Mouse (Mus musculus): ENCODE results near the gene Ccn5. TPM values are rescaled to one million over a fixed set of nuclear protein-coding genes. Genes with fewer than 3 reads are reported as not detected.

The Ccn5 gene
- polyA plus RNA-seq (2012; rRNA removed) = 1.7 and 2.1 TPM in 2 replicates

DNA sequence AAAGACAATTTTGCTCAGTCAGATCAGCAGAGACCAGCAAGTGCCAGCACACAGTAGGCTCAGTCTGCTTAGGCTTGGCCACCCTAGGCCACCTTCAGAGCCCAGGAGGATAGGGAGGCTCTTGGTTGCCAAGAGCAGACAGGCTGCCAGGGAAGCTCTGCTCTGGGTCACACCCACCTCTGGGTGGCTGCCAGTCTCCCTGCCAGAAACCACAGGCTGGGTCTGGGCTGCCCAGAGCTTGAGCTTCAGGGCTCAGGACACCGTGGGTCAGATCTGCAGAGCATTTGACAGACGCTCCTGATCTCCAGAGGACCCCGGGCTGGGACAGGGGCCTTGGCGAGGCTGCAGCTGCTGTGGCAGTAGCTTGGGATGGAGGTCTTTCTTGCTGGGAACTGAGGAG, at the start of gene Ccn5:
Gene Ccn5, plus strand, starts transcription at position 255 of the 400 bp plus-strand sequence.
- TF ChIP-seq POLR2A (IDR thresholded peaks at IDR 0.05; ENCODE audit: control insufficient read depth, extremely low read depth, insufficient read depth, low read length, poor library complexity) (no peak), CTCF (IDR thresholded peaks at IDR 0.05; ENCODE audit: borderline replicate concordance, control insufficient read depth, extremely low read depth, insufficient read depth, low read length, poor library complexity) (no peak)
- WGBS = 29% methylated on average over 4 of the region's 4 CpGs
- no peak for DNase-seq

DNA sequence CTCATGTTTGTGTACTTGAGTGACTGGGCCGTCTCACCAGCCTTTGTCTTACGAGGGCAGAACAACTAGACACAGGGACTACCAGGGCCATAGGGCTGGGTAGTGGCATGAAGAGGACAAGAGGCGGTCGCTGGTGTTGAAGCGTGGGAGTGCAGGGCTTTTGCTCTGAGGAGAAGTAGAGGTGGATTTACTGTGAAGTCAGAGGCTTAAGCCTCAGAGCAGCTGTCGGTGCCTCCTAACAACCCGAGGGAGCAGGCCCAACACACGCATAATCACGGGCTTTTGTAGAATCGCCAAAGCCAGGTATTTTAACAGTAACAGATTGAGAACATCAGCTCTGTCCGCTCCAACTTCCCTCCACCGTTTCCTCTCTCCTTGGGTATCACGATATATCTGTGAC, 44.0 kb upstream of the Ccn5 start:
- no peaks in the 10 kb centered on the region for H3K36me3 ChIP-seq (ENCODE audit: control insufficient read depth, insufficient read depth, low read length)
- no peak overlapping the region for H3K27ac ChIP-seq (ENCODE audit: control insufficient read depth, insufficient read depth, low read length)
- DNase-seq = no peak
- 81% methylated on average over 13 of the region's 13 CpGs for WGBS
- H3K4me3 ChIP-seq (ENCODE audit: control insufficient read depth, insufficient read depth, low read length) = no peak overlapping the region
- TF ChIP-seq CTCF (IDR thresholded peaks at IDR 0.05; ENCODE audit: borderline replicate concordance, control insufficient read depth, extremely low read depth, insufficient read depth, low read length, poor library complexity) (no peak), POLR2A (IDR thresholded peaks at IDR 0.05; ENCODE audit: control insufficient read depth, extremely low read depth, insufficient read depth, low read length, poor library complexity) (no peak)
- no peaks in the 10 kb centered on the region for H3K27me3 ChIP-seq (ENCODE audit: control insufficient read depth, insufficient read depth, low read length)
- no peaks in the 10 kb centered on the region for H3K4me1 ChIP-seq (replicated peaks; ENCODE audit: control insufficient read depth, insufficient read depth, low read length)

More for the DNA sequence above, at the start of gene Ccn5:
- H3K27ac ChIP-seq (ENCODE audit: control insufficient read depth, insufficient read depth, low read length) = no peak within 1 kb of the TSS
- no peak within 1 kb of the TSS for H3K4me3 ChIP-seq (ENCODE audit: control insufficient read depth, insufficient read depth, low read length)
- H3K27me3 ChIP-seq (ENCODE audit: control insufficient read depth, insufficient read depth, low read length) = no peaks in the 10 kb centered on the region
- H3K36me3 ChIP-seq (ENCODE audit: control insufficient read depth, insufficient read depth, low read length) = no peaks in the 10 kb centered on the region
- H3K4me1 ChIP-seq (replicated peaks; ENCODE audit: control insufficient read depth, insufficient read depth, low read length) = no peaks in the 10 kb centered on the region

DNA sequence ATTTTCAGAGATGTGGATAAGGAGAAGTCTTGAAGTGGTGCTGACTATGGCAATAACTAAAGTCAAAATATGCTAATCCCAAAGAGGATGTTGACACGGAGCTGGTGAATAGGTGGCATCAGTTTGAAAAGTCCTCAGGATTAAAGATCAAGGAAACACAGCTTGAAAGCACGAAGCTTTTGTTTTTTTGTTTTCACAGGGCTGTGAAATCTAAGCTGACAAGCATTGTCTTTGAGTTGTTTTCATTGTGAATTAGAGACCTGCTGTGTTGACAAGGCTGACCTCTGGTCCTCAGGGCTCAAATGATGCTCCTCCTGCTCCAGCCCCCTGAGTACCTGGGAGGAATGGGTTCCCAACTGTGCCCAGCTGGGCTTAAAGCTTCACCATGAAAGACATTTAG, 43.6 kb upstream of the Ccn5 start:
- Histone ChIP-seq H3K4me3 (ENCODE audit: control insufficient read depth, insufficient read depth, low read length) (no peak overlapping the region), H3K4me1 (replicated peaks; ENCODE audit: control insufficient read depth, insufficient read depth, low read length) (no peaks in the 10 kb centered on the region), H3K27me3 (ENCODE audit: control insufficient read depth, insufficient read depth, low read length) (no peaks in the 10 kb centered on the region), H3K27ac (ENCODE audit: control insufficient read depth, insufficient read depth, low read length) (no peak overlapping the region), H3K36me3 (ENCODE audit: control insufficient read depth, insufficient read depth, low read length) (no peaks in the 10 kb centered on the region)
- 83% methylated on average over 2 of the region's 2 CpGs for WGBS
- no peak for TF ChIP-seq POLR2A (IDR thresholded peaks at IDR 0.05; ENCODE audit: control insufficient read depth, extremely low read depth, insufficient read depth, low read length, poor library complexity)
- no peak for TF ChIP-seq CTCF (IDR thresholded peaks at IDR 0.05; ENCODE audit: borderline replicate concordance, control insufficient read depth, extremely low read depth, insufficient read depth, low read length, poor library complexity)
- DNase-seq = no peak

DNA sequence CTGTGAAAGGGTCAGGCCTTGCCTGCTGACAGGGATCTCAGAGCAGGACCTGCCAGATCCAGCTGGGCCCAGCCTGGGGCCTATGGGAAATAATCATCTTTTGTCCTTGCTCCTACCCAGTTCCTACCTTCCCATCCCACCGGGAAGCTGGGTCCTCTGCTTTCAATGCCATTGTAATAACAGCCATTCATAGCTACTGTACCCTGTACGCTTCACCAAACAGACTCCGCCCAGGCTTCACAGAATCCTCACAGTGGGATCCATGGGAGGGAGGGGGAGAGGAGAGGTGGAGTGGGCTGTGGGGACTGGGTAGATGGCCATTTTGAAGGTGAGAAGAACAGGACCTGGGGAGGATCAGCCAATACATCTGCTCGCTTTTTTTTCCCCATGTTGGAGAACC, 41.8 kb upstream of the Ccn5 start:
- no peaks in the 10 kb centered on the region for H3K4me1 ChIP-seq (replicated peaks; ENCODE audit: control insufficient read depth, insufficient read depth, low read length)
- no peaks in the 10 kb centered on the region for H3K27me3 ChIP-seq (ENCODE audit: control insufficient read depth, insufficient read depth, low read length)
- no peak for DNase-seq
- no peak overlapping the region for H3K4me3 ChIP-seq (ENCODE audit: control insufficient read depth, insufficient read depth, low read length)
- H3K36me3 ChIP-seq (ENCODE audit: control insufficient read depth, insufficient read depth, low read length) = no peaks in the 10 kb centered on the region
- no peak overlapping the region for H3K27ac ChIP-seq (ENCODE audit: control insufficient read depth, insufficient read depth, low read length)
- no peak for TF ChIP-seq CTCF (IDR thresholded peaks at IDR 0.05; ENCODE audit: borderline replicate concordance, control insufficient read depth, extremely low read depth, insufficient read depth, low read length, poor library complexity)
- no peak for TF ChIP-seq POLR2A (IDR thresholded peaks at IDR 0.05; ENCODE audit: control insufficient read depth, extremely low read depth, insufficient read depth, low read length, poor library complexity)
- 91% methylated on average over 4 of the region's 4 CpGs for WGBS

DNA sequence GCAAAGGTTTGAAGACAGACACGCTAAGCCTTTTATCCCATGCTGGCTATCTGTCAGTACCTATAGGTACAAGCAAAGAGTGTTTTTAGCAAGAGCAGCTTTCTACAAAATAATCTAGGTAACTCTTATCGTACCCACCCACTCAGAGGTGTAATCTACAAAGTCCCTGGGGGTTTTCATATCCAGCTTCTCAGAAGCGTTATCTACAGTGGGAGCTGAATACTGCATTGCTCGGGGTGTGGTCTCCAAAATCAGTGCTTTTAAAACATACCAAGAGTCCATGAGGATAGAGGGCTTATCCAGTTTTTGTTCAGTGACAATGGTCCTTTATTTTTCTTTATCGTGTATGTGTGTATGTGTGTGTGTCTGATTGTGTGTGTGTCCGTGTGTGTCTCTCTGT, 37.3 kb upstream of the Ccn5 start:
- Histone ChIP-seq H3K4me3 (ENCODE audit: control insufficient read depth, insufficient read depth, low read length) (no peak overlapping the region), H3K27me3 (ENCODE audit: control insufficient read depth, insufficient read depth, low read length) (no peaks in the 10 kb centered on the region), H3K36me3 (ENCODE audit: control insufficient read depth, insufficient read depth, low read length) (no peaks in the 10 kb centered on the region), H3K4me1 (replicated peaks; ENCODE audit: control insufficient read depth, insufficient read depth, low read length) (no peaks in the 10 kb centered on the region), H3K27ac (ENCODE audit: control insufficient read depth, insufficient read depth, low read length) (no peak overlapping the region)
- WGBS = 96% methylated on average over 6 of the region's 6 CpGs
- no peak for DNase-seq
- TF ChIP-seq POLR2A (IDR thresholded peaks at IDR 0.05; ENCODE audit: control insufficient read depth, extremely low read depth, insufficient read depth, low read length, poor library complexity) = no peak
- no peak for TF ChIP-seq CTCF (IDR thresholded peaks at IDR 0.05; ENCODE audit: borderline replicate concordance, control insufficient read depth, extremely low read depth, insufficient read depth, low read length, poor library complexity)

DNA sequence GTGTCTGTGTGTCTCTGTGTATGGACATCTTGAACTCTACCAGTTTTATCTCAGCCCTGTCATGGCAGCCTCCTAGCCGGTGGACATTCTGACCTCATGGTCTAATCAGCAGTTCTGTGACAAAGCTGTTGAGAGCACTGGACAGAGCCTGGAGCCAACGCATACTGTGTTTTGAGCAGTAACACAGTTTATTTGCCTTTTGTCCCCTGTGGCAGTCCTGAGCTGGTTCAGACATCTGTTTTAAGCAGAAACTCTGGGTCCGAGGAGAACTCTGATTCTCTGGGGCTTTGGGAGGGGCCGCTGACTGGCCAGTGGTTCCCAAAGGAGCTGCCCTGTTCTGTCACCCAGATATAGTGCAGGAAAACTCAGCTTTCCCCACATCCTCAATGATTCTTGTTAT, 36.8 kb upstream of the Ccn5 start:
- no peak for TF ChIP-seq CTCF (IDR thresholded peaks at IDR 0.05; ENCODE audit: borderline replicate concordance, control insufficient read depth, extremely low read depth, insufficient read depth, low read length, poor library complexity)
- TF ChIP-seq POLR2A (IDR thresholded peaks at IDR 0.05; ENCODE audit: control insufficient read depth, extremely low read depth, insufficient read depth, low read length, poor library complexity) = no peak
- H3K4me3 ChIP-seq (ENCODE audit: control insufficient read depth, insufficient read depth, low read length) = no peak overlapping the region
- no peaks in the 10 kb centered on the region for H3K4me1 ChIP-seq (replicated peaks; ENCODE audit: control insufficient read depth, insufficient read depth, low read length)
- H3K36me3 ChIP-seq (ENCODE audit: control insufficient read depth, insufficient read depth, low read length) = no peaks in the 10 kb centered on the region
- no peak overlapping the region for H3K27ac ChIP-seq (ENCODE audit: control insufficient read depth, insufficient read depth, low read length)
- no peaks in the 10 kb centered on the region for H3K27me3 ChIP-seq (ENCODE audit: control insufficient read depth, insufficient read depth, low read length)
- DNase-seq = no peak
- WGBS = 77% methylated on average over 4 of the region's 4 CpGs

DNA sequence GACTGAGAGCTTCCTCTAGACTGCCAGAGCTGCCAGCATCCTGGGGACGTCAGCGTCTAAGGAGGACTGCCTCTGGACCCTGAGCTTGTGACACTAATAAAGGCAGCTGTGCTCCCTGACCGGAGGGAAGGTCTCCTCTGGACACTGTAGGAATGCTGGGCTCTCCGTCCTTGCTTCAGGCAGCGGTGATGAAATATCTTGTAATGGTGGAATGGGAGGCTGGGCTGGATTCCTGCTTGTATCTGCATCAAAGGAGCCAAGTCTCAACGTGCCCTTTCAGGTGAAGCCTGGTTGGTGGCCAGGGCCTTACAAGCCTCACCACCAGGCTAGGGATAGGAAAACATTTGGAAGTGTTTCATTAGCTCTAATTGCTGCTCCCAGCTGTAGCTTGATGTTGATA, 33.6 kb upstream of the Ccn5 start:
- H3K36me3 ChIP-seq (ENCODE audit: control insufficient read depth, insufficient read depth, low read length) = no peaks in the 10 kb centered on the region
- 92% methylated on average over 6 of the region's 6 CpGs for WGBS
- no peaks in the 10 kb centered on the region for H3K27me3 ChIP-seq (ENCODE audit: control insufficient read depth, insufficient read depth, low read length)
- no peak overlapping the region for H3K4me3 ChIP-seq (ENCODE audit: control insufficient read depth, insufficient read depth, low read length)
- no peak for TF ChIP-seq POLR2A (IDR thresholded peaks at IDR 0.05; ENCODE audit: control insufficient read depth, extremely low read depth, insufficient read depth, low read length, poor library complexity)
- H3K4me1 ChIP-seq (replicated peaks; ENCODE audit: control insufficient read depth, insufficient read depth, low read length) = no peaks in the 10 kb centered on the region
- DNase-seq = no peak
- no peak overlapping the region for H3K27ac ChIP-seq (ENCODE audit: control insufficient read depth, insufficient read depth, low read length)

Data from thymus, adult 2 months (tissue).